Mouse (Mus musculus) heart, postnatal 0 days (tissue): ENCODE measurements around the gene Acbd5.

Source experiments
- CTCF ChIP-seq: IDR thresholded peaks from 2 replicates; pipeline ENCODE4 v1.5.1; 2016; ENCODE audit warnings: antibody characterized with exemption, control low read depth, low read depth
- EP300 ChIP-seq: IDR thresholded peaks from 2 replicates; pipeline ENCODE4 v1.6.1; 2016; ENCODE audit warnings: antibody characterized with exemption, low read depth

DNA sequence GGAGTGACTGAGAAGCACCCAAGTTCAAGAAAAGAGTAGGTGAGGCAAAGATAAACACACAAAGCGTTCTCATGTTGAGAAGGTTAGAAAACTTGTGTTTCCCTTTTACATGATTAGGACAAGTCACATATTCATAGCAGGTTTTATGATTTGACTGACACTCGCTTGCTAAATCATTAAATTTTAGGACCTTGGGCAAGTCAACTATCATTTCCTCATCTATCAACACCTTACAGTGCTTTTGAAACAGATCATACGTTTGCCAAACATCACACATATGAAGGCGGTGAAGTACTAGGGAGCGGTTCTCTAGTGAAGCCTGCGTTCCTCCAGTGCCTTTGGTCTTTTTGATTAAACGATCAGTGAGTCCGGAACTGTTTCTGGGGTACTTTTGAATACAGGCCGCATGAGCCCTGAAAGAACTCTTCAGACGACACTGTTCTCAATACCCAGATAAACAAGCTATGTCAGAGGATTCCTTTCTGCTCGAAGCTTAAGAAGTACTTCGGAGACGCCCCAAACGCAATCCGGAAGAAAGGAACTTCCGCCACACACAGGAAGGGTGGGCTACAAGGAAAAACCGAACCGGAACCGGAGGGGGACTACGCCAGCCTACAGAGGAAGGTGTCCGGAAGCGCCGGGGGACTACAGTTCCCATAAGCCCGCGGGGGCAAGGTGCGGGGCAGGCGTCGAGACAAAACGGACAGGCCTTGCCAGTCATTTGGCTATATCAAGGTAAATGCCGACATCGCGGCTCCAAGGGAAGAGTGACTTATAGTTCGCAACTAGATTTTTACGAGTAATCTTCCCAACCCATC lies at the start of gene Acbd5:
- TF ChIP-seq CTCF (no peak), EP300 (peak; percentile 89)
